Mouse (Mus musculus) liver, embryonic 16.5 days (tissue): ENCODE measurements around the gene Ccser1. TPM values are rescaled to one million over a fixed set of nuclear protein-coding genes. Genes with fewer than 3 reads are reported as not detected.

ENCODE experiments used
- ATAC-seq: fragments of 200-750 bp; cut with Nextera tagmentation; 2 replicates; pipeline ENCODE4 v1.8.0; 2017; ENCODE audit warnings: low read depth, mild to moderate bottlenecking, moderate number of reproducible peaks, moderate library complexity
- H3K27ac ChIP-seq: fragments of 300-500 bp; sonication (generic); 2 replicates; pipeline ENCODE4 v1.5.1; 2014; ENCODE audit warnings: mild to moderate bottlenecking, low read length
- H3K27me3 ChIP-seq: fragments of 300-500 bp; sonication (generic); 2 replicates; pipeline ENCODE4 v1.6.1; 2014; ENCODE audit warnings: low read depth, low read length, mixed read lengths; ENCODE audit not compliant: control insufficient read depth, insufficient read depth
- H3K36me3 ChIP-seq: fragments of 300-500 bp; sonication (generic); 2 replicates; pipeline ENCODE4 v1.6.1; 2014; ENCODE audit warnings: mild to moderate bottlenecking; ENCODE audit not compliant: control insufficient read depth, insufficient read depth
- H3K4me1 ChIP-seq: fragments of 300-500 bp; sonication (generic); 2 replicates; pipeline ENCODE4 v1.6.1; 2014; ENCODE audit warnings: low read depth, low read length, mixed read lengths; ENCODE audit not compliant: control insufficient read depth
- H3K4me2 ChIP-seq: fragments of 300-500 bp; sonication (generic); 2 replicates; pipeline ENCODE4 v1.6.1; 2014; ENCODE audit warnings: low read depth, low read length, mixed read lengths
- H3K4me3 ChIP-seq: fragments of 300-500 bp; sonication (generic); 2 replicates; pipeline ENCODE4 v1.5.1; 2014; ENCODE audit warnings: low read depth, mild to moderate bottlenecking, low read length
- H3K9ac ChIP-seq: fragments of 300-500 bp; sonication (generic); 2 replicates; pipeline ENCODE4 v1.6.1; 2014; ENCODE audit warnings: low read depth, low read length
- H3K9me3 ChIP-seq: fragments of 300-500 bp; sonication (generic); replicated peaks from 2 replicates; pipeline ENCODE4 v1.6.1; 2016; ENCODE audit warnings: low read length; ENCODE audit not compliant: control insufficient read depth
- WGBS: fragments of 180-500 bp; shearing (Covaris S2); extraction: QIAGEN DNeasy Blood & Tissue Kit; methylation state at CpG from one replicate; pipeline ENCODE4 v1.1.7; 2014; ENCODE audit not compliant: insufficient replicate concordance; 5-methylcytosine and 5-hydroxymethylcytosine counted together
- polyA plus RNA-seq: library from polyadenylated mRNA; unstranded; fragments of >200 nt; fragmentation: Nextera tagmentation; extraction: Ambion mirVana; gene quantifications from 2 replicates; pipeline ENCODE4 v1.2.1, GENCODE M21; 2015

Gene Ccser1
- polyA plus RNA-seq: 0.09 and 0.12 TPM in 2 replicates

DNA sequence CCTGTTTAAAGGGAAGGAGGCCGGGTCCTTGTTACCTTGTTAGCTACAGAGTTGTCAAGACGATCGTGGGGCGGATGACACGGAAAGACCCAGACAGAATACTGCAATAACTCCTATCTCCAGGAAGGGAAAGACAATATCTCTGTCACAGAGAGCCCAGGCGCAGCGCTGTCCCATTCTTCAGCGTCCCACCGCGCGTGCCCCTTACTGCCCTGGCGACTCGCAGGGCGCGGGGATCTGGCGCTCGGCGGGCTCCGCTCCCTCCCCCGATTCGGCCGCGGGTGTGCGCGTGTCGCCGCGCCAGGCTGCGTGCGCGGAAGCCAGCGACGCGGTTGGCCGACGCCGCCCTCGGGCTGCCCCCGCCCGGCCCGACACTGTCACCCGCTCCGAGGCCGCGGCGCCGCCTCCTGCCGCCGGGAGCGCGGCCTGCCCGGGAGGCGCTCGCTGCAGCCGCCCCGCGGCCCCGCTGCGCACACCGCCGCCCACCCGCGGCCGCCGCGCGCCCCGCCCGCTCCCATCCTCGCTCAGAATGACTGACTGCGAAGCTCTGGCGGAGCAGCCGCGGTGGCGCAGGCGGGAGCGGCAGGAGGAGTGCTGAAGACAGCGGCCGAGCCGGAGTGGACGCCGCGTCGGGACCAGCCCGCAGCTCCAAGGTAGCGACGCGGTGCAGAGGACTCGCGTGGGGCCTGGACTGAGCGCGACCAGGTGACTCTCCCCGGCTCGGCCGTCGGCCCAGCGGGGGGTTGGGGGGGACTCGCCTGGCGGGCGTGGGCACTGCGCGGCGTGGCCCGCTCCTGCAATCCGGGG is at the start of gene Ccser1:
TSS of gene Ccser1 (plus strand) at position 376 of the 807 bp plus-strand sequence.
- peak; percentile 67 for ATAC-seq
- Histone ChIP-seq H3K27ac (no peak within 1 kb of the TSS), H3K4me3 (peak within 1 kb of the TSS; percentile 58), H3K36me3 (no peaks in the 10 kb centered on the region), H3K9ac (no peak within 1 kb of the TSS), H3K9me3 (no peaks in the 10 kb centered on the region), H3K4me2 (peak within 1 kb of the TSS; percentile 83), H3K27me3 (peaks cover 32% of the 10 kb centered on the region), H3K4me1 (no peaks in the 10 kb centered on the region)
- WGBS: under 1% methylated on average over 101 of the region's 105 CpGs

- H3K4me1 ChIP-seq: no peaks in the 10 kb centered on the region
- no peak overlapping the region for H3K27ac ChIP-seq
- H3K9me3 ChIP-seq: no peaks in the 10 kb centered on the region
- H3K9ac ChIP-seq: no peak overlapping the region
- no peaks in the 10 kb centered on the region for H3K27me3 ChIP-seq
- no peaks in the 10 kb centered on the region for H3K36me3 ChIP-seq
- H3K4me3 ChIP-seq: no peak overlapping the region
- H3K4me2 ChIP-seq: no peak overlapping the region
- WGBS: 57% methylated on average over 2 of the region's 2 CpGs
- no peak for ATAC-seq
These were observed 43.7 kb upstream of the Ccser1 start for GRCm38 (mm10) chr6:61136436-61136835.

DNA sequence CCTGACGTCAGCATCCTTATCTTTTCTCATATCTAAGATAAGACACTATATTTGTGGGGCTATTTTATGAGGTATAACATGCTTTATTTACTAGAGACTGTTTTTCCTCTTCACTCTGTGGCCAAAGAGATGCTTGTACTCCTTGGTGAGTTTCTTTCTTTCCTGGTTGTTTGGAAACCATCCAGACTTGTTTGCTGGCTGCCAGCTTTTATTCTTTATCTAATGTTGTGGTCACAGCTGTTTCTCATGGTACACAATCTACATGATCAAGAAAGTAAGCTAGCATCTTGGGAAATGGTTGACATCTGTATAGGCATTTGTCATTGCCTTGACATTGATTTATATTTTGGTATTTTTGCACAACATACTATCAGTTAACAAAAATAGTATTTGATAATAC is 37.1 kb upstream of the Ccser1 start:
- Histone ChIP-seq H3K4me3 (no peak overlapping the region), H3K9me3 (no peaks in the 10 kb centered on the region), H3K4me1 (no peaks in the 10 kb centered on the region), H3K9ac (no peak overlapping the region), H3K27ac (no peak overlapping the region), H3K4me2 (no peak overlapping the region), H3K27me3 (no peaks in the 10 kb centered on the region), H3K36me3 (no peaks in the 10 kb centered on the region)
- no peak for ATAC-seq
- WGBS: 16% methylated on average over 1 of the region's 1 CpGs

- ATAC-seq: no peak
- no peak overlapping the region for H3K4me3 ChIP-seq
- no peaks in the 10 kb centered on the region for H3K36me3 ChIP-seq
- no peak overlapping the region for H3K4me2 ChIP-seq
- 76% methylated on average over 3 of the region's 3 CpGs for WGBS
- no peaks in the 10 kb centered on the region for H3K9me3 ChIP-seq
- H3K4me1 ChIP-seq: no peaks in the 10 kb centered on the region
- H3K27ac ChIP-seq: no peak overlapping the region
- no peak overlapping the region for H3K9ac ChIP-seq
- H3K27me3 ChIP-seq: no peaks in the 10 kb centered on the region
These were observed 27.2 kb upstream of the Ccser1 start for GRCm38 (mm10) chr6:61152924-61153323.

- H3K9ac ChIP-seq: no peak overlapping the region
- no peak overlapping the region for H3K4me3 ChIP-seq
- 45% methylated on average over 6 of the region's 6 CpGs for WGBS
- no peak overlapping the region for H3K4me2 ChIP-seq
- no peak overlapping the region for H3K27ac ChIP-seq
- no peaks in the 10 kb centered on the region for H3K27me3 ChIP-seq
- no peaks in the 10 kb centered on the region for H3K36me3 ChIP-seq
- H3K4me1 ChIP-seq: no peaks in the 10 kb centered on the region
- no peak for ATAC-seq
- H3K9me3 ChIP-seq: no peaks in the 10 kb centered on the region
These were observed 25.5 kb upstream of the Ccser1 start for GRCm38 (mm10) chr6:61154654-61155053.

DNA sequence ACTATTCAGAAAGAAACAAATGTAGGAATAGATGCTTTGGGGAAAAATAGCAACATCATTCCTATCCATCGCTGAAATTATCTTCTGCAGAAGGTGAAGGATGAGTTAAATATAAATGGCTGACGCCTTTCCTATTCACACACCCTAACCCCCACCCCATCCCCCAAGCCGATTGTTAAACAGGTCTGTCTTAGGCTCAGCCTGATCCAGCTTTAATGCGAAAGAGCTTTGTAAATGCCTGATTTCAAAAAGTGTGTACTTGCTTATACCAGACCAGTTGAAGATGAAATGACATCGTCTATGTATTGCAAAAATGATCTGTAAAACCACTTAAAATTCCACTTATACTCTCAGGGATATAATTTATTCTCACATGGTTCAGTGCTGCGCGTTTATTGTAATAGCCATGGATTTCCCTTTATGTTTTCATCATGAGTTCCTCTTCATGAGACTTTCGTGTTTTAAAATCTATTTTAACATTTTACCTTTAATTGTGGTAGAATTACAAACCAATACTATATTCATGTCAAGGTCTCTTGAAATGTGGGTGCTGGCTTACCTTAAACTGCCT is 25.0 kb upstream of the Ccser1 start:
- H3K9ac ChIP-seq: no peak overlapping the region
- H3K36me3 ChIP-seq: no peaks in the 10 kb centered on the region
- H3K4me3 ChIP-seq: no peak overlapping the region
- no peaks in the 10 kb centered on the region for H3K27me3 ChIP-seq
- no peaks in the 10 kb centered on the region for H3K9me3 ChIP-seq
- no peak for ATAC-seq
- H3K4me1 ChIP-seq: no peaks in the 10 kb centered on the region
- H3K27ac ChIP-seq: no peak overlapping the region
- WGBS: 56% methylated on average over 8 of the region's 8 CpGs
- no peak overlapping the region for H3K4me2 ChIP-seq

DNA sequence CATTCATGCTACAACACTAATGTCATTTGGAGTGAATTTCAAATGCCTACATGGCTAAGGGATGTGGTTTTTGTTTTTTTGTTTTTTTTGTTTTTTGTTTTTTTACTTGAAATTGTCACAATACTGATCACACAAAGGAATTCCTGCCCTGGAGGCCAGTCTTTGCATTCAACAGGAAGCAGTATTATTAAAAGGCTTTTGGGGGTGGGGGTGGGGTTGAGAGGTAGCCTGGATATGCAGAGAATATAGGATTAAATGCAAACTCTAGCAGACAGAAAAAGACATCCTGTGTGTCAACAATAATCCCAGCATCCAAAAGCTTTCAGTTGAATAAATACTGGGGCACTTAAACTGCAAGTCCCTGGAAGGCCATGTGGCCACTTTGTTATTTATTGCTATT is 24.4 kb upstream of the Ccser1 start:
- H3K9ac ChIP-seq: no peak overlapping the region
- H3K4me1 ChIP-seq: no peaks in the 10 kb centered on the region
- no peaks in the 10 kb centered on the region for H3K27me3 ChIP-seq
- ATAC-seq: no peak
- H3K36me3 ChIP-seq: no peaks in the 10 kb centered on the region
- H3K9me3 ChIP-seq: no peaks in the 10 kb centered on the region
- no peak overlapping the region for H3K4me2 ChIP-seq
- no peak overlapping the region for H3K27ac ChIP-seq
- H3K4me3 ChIP-seq: no peak overlapping the region

- no peak overlapping the region for H3K27ac ChIP-seq
- H3K4me3 ChIP-seq: no peak overlapping the region
- no peaks in the 10 kb centered on the region for H3K36me3 ChIP-seq
- no peaks in the 10 kb centered on the region for H3K9me3 ChIP-seq
- no peak overlapping the region for H3K4me2 ChIP-seq
- H3K27me3 ChIP-seq: no peaks in the 10 kb centered on the region
- no peak overlapping the region for H3K9ac ChIP-seq
- no peak for ATAC-seq
- no peaks in the 10 kb centered on the region for H3K4me1 ChIP-seq
These were observed 18.0 kb upstream of the Ccser1 start for GRCm38 (mm10) chr6:61162117-61162516.

- Histone ChIP-seq H3K4me3 (no peak overlapping the region), H3K36me3 (no peaks in the 10 kb centered on the region), H3K9me3 (no peaks in the 10 kb centered on the region), H3K9ac (no peak overlapping the region), H3K27ac (no peak overlapping the region), H3K4me2 (no peak overlapping the region), H3K27me3 (no peaks in the 10 kb centered on the region), H3K4me1 (no peaks in the 10 kb centered on the region)
- no peak for ATAC-seq
- WGBS: 79% methylated on average over 1 of the region's 1 CpGs
These were observed 13.2 kb upstream of the Ccser1 start for GRCm38 (mm10) chr6:61166891-61167290.
